Comparison of ENCODE assay signal across 15 mouse cellular contexts in the genomic region with DNA sequence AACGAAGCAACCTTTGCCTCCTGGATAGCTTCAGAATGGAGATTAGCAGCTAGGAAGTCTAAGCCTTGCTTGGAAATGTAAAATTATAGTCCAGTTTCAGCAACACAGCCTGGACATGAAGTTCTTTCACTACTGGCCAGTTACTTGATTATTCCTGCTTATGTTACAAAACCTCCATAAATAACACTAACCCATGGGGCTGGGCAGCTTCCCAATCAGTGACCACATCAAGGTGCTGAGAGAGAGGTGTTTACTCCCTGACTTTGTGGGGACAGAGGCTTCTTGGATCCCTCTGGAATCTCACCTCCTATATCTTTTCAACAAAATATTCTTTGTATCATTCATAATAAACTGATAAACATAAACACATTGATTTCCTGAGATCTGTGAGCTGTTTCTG. TPM values are rescaled to one million over a fixed set of nuclear protein-coding genes. Genes with fewer than 3 reads are reported as not detected.
DNase-seq lines count a peak whose midpoint lies in the region.
"Had no signal": no experiment of that assay in that cellular context is flagged by ENCODE, and none has a peak within 500 bp of the region (broad histone marks: within the 10 kb centered on the region; RNA-seq: fewer than 3 reads in every experiment).

No protein-coding gene starts in this region.

- peak; percentile 53 for DNase-seq in gastrocnemius, adult 18-20 months (ENCODE audit: low spot score)
- DNase-seq in gastrocnemius, postnatal 10 days, result no peak
- DNase-seq in gastrocnemius, adult 8-10 months (ENCODE audit: low spot score in 2 of 2), result peak; percentile 8 to 22
- DNase-seq in gastrocnemius, postnatal 4 days (ENCODE audit: low spot score in 2 of 2), result no peak
- no peak for DNase-seq in cerebellum, postnatal 14 days
- DNase-seq: adrenal gland, adult 8-10 months; adrenal gland, postnatal 14 days; adrenal gland, postnatal 36 days; B cell, adult 2 months; cerebellum, adult 11-12 months; cerebellum, adult 2 months; cerebellum, adult 9-10 months; cerebellum, postnatal 10 days; cerebellum, postnatal 36 days; embryo, embryonic 11 days had no signal

RNA-seq across cellular contexts. Expression of a gene that starts 12.3 kb away (rescaled TPM):
- 10 to 100 TPM; 32.5 to 40.9 TPM for total RNA-seq in gastrocnemius, adult 18-20 months (2021)
- 10 to 100 TPM; 30.6 to 37.8 TPM for total RNA-seq in gastrocnemius, postnatal 10 days (2021)
- total RNA-seq in gastrocnemius, adult 8-10 months (2022), result 10 to 100 TPM; 18.6 to 34.8 (median 26.6) TPM
- total RNA-seq in gastrocnemius, postnatal 4 days (2021), result 10 to 100 TPM; 34.3 to 49.6 TPM

RNA-seq across cellular contexts. Expression of a gene that starts 52.1 kb away (rescaled TPM):
- total RNA-seq in gastrocnemius, adult 18-20 months (2021), result 100 to 1,000 TPM; 116 to 119 TPM
- total RNA-seq in gastrocnemius, postnatal 10 days (2021), result 100 to 1,000 TPM in 1 of 2 experiments, 10 to 100 TPM in 1; 97.7 to 106 TPM
- 100 to 1,000 TPM; 127 to 172 (median 151) TPM for total RNA-seq in gastrocnemius, adult 8-10 months (2022)
- 10 to 100 TPM; 69.4 to 98.6 TPM for total RNA-seq in gastrocnemius, postnatal 4 days (2021)

Comparison
In these comparisons a context has a peak if more than half of its experiments do, and no peak if none do; other contexts are left out.
1. DNase-seq: peak in gastrocnemius, adult 18-20 months (single experiment) and gastrocnemius, adult 8-10 months (2 of 2); none in gastrocnemius, postnatal 10 days (single experiment), gastrocnemius, postnatal 4 days (0 of 2) and cerebellum, postnatal 14 days (0 of 2).